ENCODE assay signal across 11 mouse cellular contexts in the genomic region with DNA sequence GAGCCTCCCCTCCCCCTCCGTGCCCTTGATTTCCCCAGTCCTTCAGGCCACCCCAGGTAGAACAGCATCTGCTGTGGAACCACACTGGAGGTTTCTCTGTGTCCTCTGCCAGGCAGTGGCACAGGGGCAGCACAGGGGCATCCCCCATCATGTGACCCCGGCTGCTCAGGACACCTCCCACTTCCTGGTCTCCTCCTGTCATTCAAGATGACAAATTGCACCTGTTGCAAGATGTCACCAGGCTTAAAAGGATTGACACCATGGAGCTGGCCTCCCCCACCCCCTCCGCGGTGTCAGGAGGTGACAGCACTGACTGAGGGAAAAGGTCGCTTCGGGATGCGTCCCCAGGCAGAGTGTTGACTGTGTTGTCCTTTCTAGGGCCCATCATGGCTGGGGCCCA. TPM values are rescaled to one million over a fixed set of nuclear protein-coding genes. Genes with fewer than 3 reads are reported as not detected.
A peak's percentile ranks its signal among the peaks of the same experiment; 100 is the strongest.
DNase-seq lines count a peak whose midpoint lies in the region; ATAC-seq and TF ChIP-seq lines count a peak whose summit lies in the region.
"Had no signal": no experiment of that assay in that cellular context is flagged by ENCODE, and none has a peak within 500 bp of the region (broad histone marks: within the 10 kb centered on the region; RNA-seq: fewer than 3 reads in every experiment).

No protein-coding gene starts in this region.

- H3K9me3 ChIP-seq in heart, postnatal 0 days (replicated peaks; ENCODE audit: control insufficient read depth, low read length): 0 out of 2 replicates have a peak, but pooled peaks cover 3% of the 10 kb centered on the region
- H3K9me3 ChIP-seq in heart, embryonic 11.5 days (replicated peaks; ENCODE audit: control insufficient read depth, low read length): no peaks in the 10 kb centered on the region
- no peaks in the 10 kb centered on the region for H3K9me3 ChIP-seq in MEL (replicated peaks; ENCODE audit: insufficient read depth, low read length)
- peaks cover 10% of the 10 kb centered on the region for H3K9me3 ChIP-seq in limb, embryonic 12.5 days
- H3K9me3 ChIP-seq: G1E had no signal

- TF ChIP-seq POLR2A in MEL (IDR thresholded peaks at IDR 0.05; ENCODE audit: control insufficient read depth in 1 of 2, insufficient read depth in 1 of 2, low read depth in 1 of 2, low read length in 2 of 2, poor library complexity in 1 of 2): no peak
- no peak for TF ChIP-seq POLR2A in thymus, adult 2 months (IDR thresholded peaks at IDR 0.05; ENCODE audit: control insufficient read depth, extremely low read depth, insufficient read depth, low read length, poor library complexity)

- 68% methylated on average over 7 of the region's 7 CpGs for WGBS in heart, postnatal 0 days
- 49% methylated on average over 7 of the region's 7 CpGs for WGBS in heart, embryonic 11.5 days (ENCODE audit: insufficient replicate concordance)
- WGBS in limb, embryonic 12.5 days: 58% methylated on average over 7 of the region's 7 CpGs
- 60% methylated on average over 7 of the region's 7 CpGs for WGBS in thymus, adult 2 months

- DNase-seq in heart, postnatal 0 days (ENCODE audit: low spot score): no peak
- DNase-seq in MEL (ENCODE audit: low read depth, low spot score): no peak
- DNase-seq in thymus, adult 2 months: peak; percentile 48
- no peak for DNase-seq in kidney, adult 9 months
- no peak for DNase-seq in frontal cortex, postnatal 25 days (ENCODE audit: low spot score in 2 of 2)
- DNase-seq in kidney, postnatal 10 days: no peak
- DNase-seq: heart, postnatal 14 days; lung, embryonic 14.5 days had no signal

- no peak overlapping the region for H3K4me2 ChIP-seq in heart, postnatal 0 days (ENCODE audit: low read depth, low read length)
- no peak overlapping the region for H3K4me2 ChIP-seq in heart, embryonic 11.5 days
- no peak overlapping the region for H3K4me2 ChIP-seq in limb, embryonic 12.5 days
- H3K4me2 ChIP-seq: lung, embryonic 14.5 days had no signal

- H3K36me3 ChIP-seq in heart, postnatal 0 days (replicated peaks; ENCODE audit: control insufficient read depth, insufficient read depth, low read length): peaks cover 6% of the 10 kb centered on the region
- H3K36me3 ChIP-seq in heart, embryonic 11.5 days (ENCODE audit: control insufficient read depth, insufficient read depth, low read length): no peaks in the 10 kb centered on the region
- peaks cover 0 to 9% of the 10 kb centered on the region in 2 experiments; a peak in 2 of 4 replicates for H3K36me3 ChIP-seq in MEL (ENCODE audit: control insufficient read depth in 1 of 2, insufficient read depth in 2 of 2, low read length in 2 of 2)
- no peaks in the 10 kb centered on the region for H3K36me3 ChIP-seq in limb, embryonic 12.5 days
- H3K36me3 ChIP-seq in thymus, adult 2 months (ENCODE audit: control insufficient read depth, insufficient read depth, low read length): no peaks in the 10 kb centered on the region

- no peak for TF ChIP-seq RAD21 in MEL (IDR thresholded peaks at IDR 0.05; ENCODE audit: low read depth, low read length)

- H3K4me1 ChIP-seq in heart, postnatal 0 days (ENCODE audit: control insufficient read depth, insufficient read depth): peaks cover 9% of the 10 kb centered on the region
- peaks cover 15% of the 10 kb centered on the region for H3K4me1 ChIP-seq in heart, embryonic 11.5 days (ENCODE audit: control insufficient read depth, insufficient read depth, low read length)
- H3K4me1 ChIP-seq in MEL (ENCODE audit: control insufficient read depth in 1 of 2, insufficient read depth in 2 of 2, low read length in 2 of 2): peaks cover 0 to 6% of the 10 kb centered on the region in 2 experiments; a peak in 2 of 4 replicates
- peaks cover 24% of the 10 kb centered on the region for H3K4me1 ChIP-seq in limb, embryonic 12.5 days (replicated peaks)
- peaks cover 22% of the 10 kb centered on the region for H3K4me1 ChIP-seq in thymus, adult 2 months (replicated peaks; ENCODE audit: control insufficient read depth, insufficient read depth, low read length)

- TF ChIP-seq CTCF in heart, postnatal 0 days (IDR thresholded peaks at IDR 0.05; ENCODE audit: low read depth): no peak
- TF ChIP-seq CTCF in MEL (IDR thresholded peaks at IDR 0.05 in 2 of 3, conservative IDR thresholded peaks at IDR 0.05 in 1 of 3; ENCODE audit: control insufficient read depth in 1 of 3, insufficient read depth in 1 of 3, low read depth in 2 of 3, low read length in 3 of 3, poor library complexity in 1 of 3, severe bottlenecking in 1 of 3): no peak
- no peak for TF ChIP-seq CTCF in thymus, adult 2 months (IDR thresholded peaks at IDR 0.05; ENCODE audit: borderline replicate concordance, control insufficient read depth, extremely low read depth, insufficient read depth, low read length, poor library complexity)

- TF ChIP-seq EP300 in heart, postnatal 0 days (IDR thresholded peaks at IDR 0.05; ENCODE audit: low read depth): no peak
- no peak for TF ChIP-seq EP300 in MEL (IDR thresholded peaks at IDR 0.05; ENCODE audit: low read depth in 1 of 2, low read length in 2 of 2)

- peak overlapping the region; percentile 80 for H3K27ac ChIP-seq in heart, postnatal 0 days (ENCODE audit: low read depth)
- no peak overlapping the region for H3K27ac ChIP-seq in heart, embryonic 11.5 days (ENCODE audit: low read depth, low read length)
- H3K27ac ChIP-seq in MEL (ENCODE audit: control insufficient read depth, low read depth, low read length): no peak overlapping the region
- H3K27ac ChIP-seq in limb, embryonic 12.5 days: 0 out of 2 replicates have a peak overlapping the region, but pooled peaks have one; percentile 17
- no peak overlapping the region; the same call in 1 of the 2 replicates for H3K27ac ChIP-seq in thymus, adult 2 months (ENCODE audit: control insufficient read depth, insufficient read depth, low read length)

- no peak overlapping the region for H3K4me3 ChIP-seq in heart, postnatal 0 days (ENCODE audit: low read depth, low read length)
- H3K4me3 ChIP-seq in heart, embryonic 11.5 days (ENCODE audit: low read depth, low read length): no peak overlapping the region
- no peak overlapping the region for H3K4me3 ChIP-seq in MEL (ENCODE audit: control insufficient read depth in 1 of 2, insufficient read depth in 1 of 2, low read depth in 2 of 2, low read length in 2 of 2)
- no peak overlapping the region for H3K4me3 ChIP-seq in limb, embryonic 12.5 days (replicated peaks)
- H3K4me3 ChIP-seq in thymus, adult 2 months (ENCODE audit: control insufficient read depth, insufficient read depth, low read length): no peak overlapping the region

- no peak for ATAC-seq in heart, postnatal 0 days (ENCODE audit: insufficient read depth, low read depth)
- no peak for ATAC-seq in heart, embryonic 11.5 days (replicated peaks; ENCODE audit: insufficient number of reproducible peaks, low FRiP score, low TSS enrichment)
- ATAC-seq in limb, embryonic 12.5 days (ENCODE audit: insufficient number of reproducible peaks, insufficient read depth, low FRiP score, low TSS enrichment, low read depth): no peak

- H3K27me3 ChIP-seq in heart, postnatal 0 days (ENCODE audit: control insufficient read depth, insufficient read depth, low read length): no peaks in the 10 kb centered on the region
- H3K27me3 ChIP-seq in heart, embryonic 11.5 days (ENCODE audit: control insufficient read depth, insufficient read depth, low read length): no peaks in the 10 kb centered on the region
- H3K27me3 ChIP-seq in MEL (ENCODE audit: control insufficient read depth in 1 of 2, insufficient read depth in 2 of 2, low read length in 2 of 2): no peaks in the 10 kb centered on the region
- H3K27me3 ChIP-seq in limb, embryonic 12.5 days: no peaks in the 10 kb centered on the region
- no peaks in the 10 kb centered on the region for H3K27me3 ChIP-seq in thymus, adult 2 months (ENCODE audit: control insufficient read depth, insufficient read depth, low read length)

- no peak overlapping the region for H3K9ac ChIP-seq in heart, postnatal 0 days (replicated peaks; ENCODE audit: low read depth, low read length)
- H3K9ac ChIP-seq in heart, embryonic 11.5 days (ENCODE audit: low read depth, low read length): no peak overlapping the region
- H3K9ac ChIP-seq in MEL (ENCODE audit: control insufficient read depth, low read depth, low read length, poor library complexity, severe bottlenecking): no peak overlapping the region
- no peak overlapping the region for H3K9ac ChIP-seq in limb, embryonic 12.5 days (replicated peaks)
- H3K9ac ChIP-seq: lung, embryonic 14.5 days had no signal

- H3K79me2 ChIP-seq in MEL (ENCODE audit: control insufficient read depth, insufficient read depth, low read length, poor library complexity): no peaks in the 10 kb centered on the region

RNA-seq across cellular contexts. Expression of gene Tatdn2, which starts 27.0 kb away (rescaled TPM):
- 32.1 and 38.5 TPM in 2 replicates for total RNA-seq in heart, postnatal 0 days (2014; rRNA removed; ENCODE audit: low replicate concordance)
- 0.65 and 1.1 TPM in 2 replicates for polyA plus RNA-seq in heart, postnatal 0 days (2015; fragmentation: Nextera tagmentation; extraction: Ambion mirVana)
- polyA plus RNA-seq in heart, embryonic 11.5 days (2014; fragmentation: Nextera tagmentation; extraction: Ambion mirVana): 0.93 and 1.1 TPM in 2 replicates
- 111 and 136 TPM in 2 replicates for total RNA-seq in MEL (2012; rRNA removed)
- 100 to 1,000 TPM; 102 to 121 TPM for polyA plus RNA-seq in MEL (2012; ENCODE audit: insufficient read depth in 1 of 2, insufficient read length in 2 of 2, low read depth in 1 of 2, low replicate concordance in 2 of 2, missing spikeins in 1 of 2)
- 0.83 and 1.1 TPM in 2 replicates for polyA plus RNA-seq in limb, embryonic 12.5 days (2016; fragmentation: Nextera tagmentation; extraction: Ambion mirVana)
- 35.2 and 35.7 TPM in 2 replicates for polyA plus RNA-seq in thymus, adult 2 months (2012; rRNA removed)

RNA-seq across cellular contexts. Expression of gene Irak2, which starts 31.6 kb away (rescaled TPM):
- 7.0 and 23.2 TPM in 2 replicates for total RNA-seq in heart, postnatal 0 days (2014; rRNA removed; ENCODE audit: low replicate concordance)
- polyA plus RNA-seq in heart, postnatal 0 days (2015; fragmentation: Nextera tagmentation; extraction: Ambion mirVana): 5.8 and 6.3 TPM in 2 replicates
- 6.7 and 7.2 TPM in 2 replicates for polyA plus RNA-seq in heart, embryonic 11.5 days (2014; fragmentation: Nextera tagmentation; extraction: Ambion mirVana)
- total RNA-seq in MEL (2012; rRNA removed): 5.2 TPM in 2 replicates
- polyA plus RNA-seq in MEL (2012; ENCODE audit: insufficient read depth in 1 of 2, insufficient read length in 2 of 2, low read depth in 1 of 2, low replicate concordance in 2 of 2, missing spikeins in 1 of 2): 1 to 10 TPM in 1 of 2 experiments, not detected in 1; 6.8 TPM
- polyA plus RNA-seq in limb, embryonic 12.5 days (2016; fragmentation: Nextera tagmentation; extraction: Ambion mirVana): 4.1 and 5.4 TPM in 2 replicates
- 16.5 and 17.8 TPM in 2 replicates for polyA plus RNA-seq in thymus, adult 2 months (2012; rRNA removed)

RNA-seq across cellular contexts. Expression of gene Vhl, which starts 46.1 kb away (rescaled TPM):
- total RNA-seq in heart, postnatal 0 days (2014; rRNA removed; ENCODE audit: low replicate concordance): 23.5 and 24.3 TPM in 2 replicates
- polyA plus RNA-seq in heart, postnatal 0 days (2015; fragmentation: Nextera tagmentation; extraction: Ambion mirVana): 17.2 and 18.0 TPM in 2 replicates
- polyA plus RNA-seq in heart, embryonic 11.5 days (2014; fragmentation: Nextera tagmentation; extraction: Ambion mirVana): 31.2 and 40.9 TPM in 2 replicates
- total RNA-seq in MEL (2012; rRNA removed): 11.4 and 12.5 TPM in 2 replicates
- 10 to 100 TPM in 1 of 2 experiments, not detected in 1; 12.0 TPM for polyA plus RNA-seq in MEL (2012; ENCODE audit: insufficient read depth in 1 of 2, insufficient read length in 2 of 2, low read depth in 1 of 2, low replicate concordance in 2 of 2, missing spikeins in 1 of 2)
- polyA plus RNA-seq in limb, embryonic 12.5 days (2016; fragmentation: Nextera tagmentation; extraction: Ambion mirVana): 53.3 and 55.9 TPM in 2 replicates
- polyA plus RNA-seq in thymus, adult 2 months (2012; rRNA removed): 33.5 and 37.9 TPM in 2 replicates

RNA-seq across cellular contexts. Expression of gene Ghrl, which starts 49.9 kb away (rescaled TPM):
- not detected in 2 replicates for total RNA-seq in heart, postnatal 0 days (2014; rRNA removed; ENCODE audit: low replicate concordance)
- polyA plus RNA-seq in heart, postnatal 0 days (2015; fragmentation: Nextera tagmentation; extraction: Ambion mirVana): 0.23 TPM in 1 of 2 replicates, not detected in the other
- polyA plus RNA-seq in heart, embryonic 11.5 days (2014; fragmentation: Nextera tagmentation; extraction: Ambion mirVana): 0.66 and 0.69 TPM in 2 replicates
- 0.26 and 0.81 TPM in 2 replicates for total RNA-seq in MEL (2012; rRNA removed)
- polyA plus RNA-seq in MEL (2012; ENCODE audit: insufficient read depth in 1 of 2, insufficient read length in 2 of 2, low read depth in 1 of 2, low replicate concordance in 2 of 2, missing spikeins in 1 of 2): 1 to 10 TPM in 1 of 2 experiments, not detected in 1; 2.8 TPM
- polyA plus RNA-seq in limb, embryonic 12.5 days (2016; fragmentation: Nextera tagmentation; extraction: Ambion mirVana): 0.59 and 0.60 TPM in 2 replicates
- 1.8 and 2.0 TPM in 2 replicates for polyA plus RNA-seq in thymus, adult 2 months (2012; rRNA removed)
- total RNA-seq: G1E had no signal
- polyA plus RNA-seq: G1E; lung, embryonic 14.5 days had no signal

Comparison
In these comparisons a context has a peak if more than half of its experiments do, and no peak if none do; other contexts are left out.
1. H3K27ac ChIP-seq: peak in heart, postnatal 0 days (single experiment) and limb, embryonic 12.5 days (single experiment); none in heart, embryonic 11.5 days (single experiment), MEL (single experiment) and thymus, adult 2 months (single experiment).
2. RNA of gene Tatdn2, which starts 27.0 kb away (polyA plus RNA-seq): 102 to 121 TPM in MEL and 35.2 to 35.7 TPM in thymus, adult 2 months; 0.65 to 1.1 TPM in heart, postnatal 0 days, 0.93 to 1.1 TPM in heart, embryonic 11.5 days and 0.83 to 1.1 TPM in limb, embryonic 12.5 days; every median in the first group is over 10 times any median in the second.